Mouse (Mus musculus): Measurements from ENCODE around the gene Trip10. TPM values are rescaled to one million over a fixed set of nuclear protein-coding genes. Genes with fewer than 3 reads are reported as not detected.
"Not testable (repeated sequence)": the region's sequence is repeated elsewhere in the genome, so short reads cannot be mapped to it uniquely, and the experiment has no call there.

The Trip10 gene
- polyA plus RNA-seq, 1 experiment: 39.2 TPM

- Histone ChIP-seq H3K36me3 (ENCODE audit: control insufficient read depth, insufficient read depth) (no peaks in the 10 kb centered on the region), H3K79me2 (ENCODE audit: control insufficient read depth, insufficient read depth) (no peaks in the 10 kb centered on the region)
- TF ChIP-seq E2F4 (IDR thresholded peaks at IDR 0.05; ENCODE audit: insufficient read depth) (no peak), POLR2A (IDR thresholded peaks at IDR 0.05; ENCODE audit: insufficient read length, low read depth) (no peak), TCF3 (IDR thresholded peaks at IDR 0.05; ENCODE audit: insufficient read length, low read depth) (no peak), POLR2AphosphoS2 (IDR thresholded peaks at IDR 0.05; ENCODE audit: insufficient read length, low read depth) (no peak), TCF12 (IDR thresholded peaks at IDR 0.05; ENCODE audit: insufficient read depth, poor library complexity, severe bottlenecking) (no peak), REST (IDR thresholded peaks at IDR 0.05; ENCODE audit: insufficient read depth, insufficient read length) (no peak), USF1 (IDR thresholded peaks at IDR 0.05; ENCODE audit: low read depth) (no peak), SRF (IDR thresholded peaks at IDR 0.05; ENCODE audit: control insufficient read depth, insufficient read length, low read depth) (no peak)
Observed at GRCm38 (mm10) chr17:57274686-57275085, 25.4 kb downstream of the Trip10 start.

GRCm38 (mm10) chr17:57275111-57275996, 26.1 kb downstream of the Trip10 start:
- Histone ChIP-seq H3K79me2 (ENCODE audit: control insufficient read depth, insufficient read depth) (no peaks in the 10 kb centered on the region), H3ac (ENCODE audit: control insufficient read depth, insufficient read length) (peak overlapping the region; percentile 16), H3K4me2 (ENCODE audit: low read depth) (peak overlapping the region; percentile 83), H3K4me3 (peak overlapping the region; percentile 54), H3K36me3 (ENCODE audit: control insufficient read depth, insufficient read depth) (no peaks in the 10 kb centered on the region), H3K27me3 (ENCODE audit: control insufficient read depth, insufficient read depth, insufficient read length) (peaks cover 24% of the 10 kb centered on the region)
- TF ChIP-seq TCF12 (IDR thresholded peaks at IDR 0.05; ENCODE audit: insufficient read depth, poor library complexity, severe bottlenecking): no peak
- TF ChIP-seq MAX (IDR thresholded peaks at IDR 0.05; ENCODE audit: low read depth): no peak
- peak; percentile 56 for TF ChIP-seq POLR2A (IDR thresholded peaks at IDR 0.05; ENCODE audit: insufficient read length, low read depth)
- no peak for TF ChIP-seq SRF (IDR thresholded peaks at IDR 0.05; ENCODE audit: control insufficient read depth, insufficient read length, low read depth)
- no peak for TF ChIP-seq CEBPB (IDR thresholded peaks at IDR 0.05; ENCODE audit: insufficient read depth, poor library complexity, severe bottlenecking)
- TF ChIP-seq POLR2AphosphoS2 (IDR thresholded peaks at IDR 0.05; ENCODE audit: insufficient read length, low read depth): peak; percentile 39
- TF ChIP-seq MYOD1 (IDR thresholded peaks at IDR 0.05; ENCODE audit: control insufficient read depth in 1 of 3, insufficient read length in 2 of 3, low read depth in 2 of 3): no peak
- TF ChIP-seq MYOG (IDR thresholded peaks at IDR 0.05; ENCODE audit: control insufficient read depth in 1 of 3, insufficient read depth in 1 of 3, insufficient read length in 2 of 3, low read depth in 2 of 3): no peak
- no peak for TF ChIP-seq REST (IDR thresholded peaks at IDR 0.05; ENCODE audit: insufficient read depth, insufficient read length)
- no peak for TF ChIP-seq USF1 (IDR thresholded peaks at IDR 0.05; ENCODE audit: low read depth)
- TF ChIP-seq TCF3 (IDR thresholded peaks at IDR 0.05; ENCODE audit: insufficient read length, low read depth): no peak
- TF ChIP-seq E2F4 (IDR thresholded peaks at IDR 0.05; ENCODE audit: insufficient read depth): no peak

More at GRCm38 (mm10) chr17:57274686-57275085, 25.4 kb downstream of the Trip10 start:
- Histone ChIP-seq H3ac (ENCODE audit: control insufficient read depth, insufficient read length) (peak overlapping the region; percentile 16), H3K4me2 (ENCODE audit: low read depth) (peak overlapping the region; percentile 83), H3K27me3 (ENCODE audit: control insufficient read depth, insufficient read depth, insufficient read length) (peaks cover 17% of the 10 kb centered on the region), H3K4me3 (peak overlapping the region; percentile 54)

DNA sequence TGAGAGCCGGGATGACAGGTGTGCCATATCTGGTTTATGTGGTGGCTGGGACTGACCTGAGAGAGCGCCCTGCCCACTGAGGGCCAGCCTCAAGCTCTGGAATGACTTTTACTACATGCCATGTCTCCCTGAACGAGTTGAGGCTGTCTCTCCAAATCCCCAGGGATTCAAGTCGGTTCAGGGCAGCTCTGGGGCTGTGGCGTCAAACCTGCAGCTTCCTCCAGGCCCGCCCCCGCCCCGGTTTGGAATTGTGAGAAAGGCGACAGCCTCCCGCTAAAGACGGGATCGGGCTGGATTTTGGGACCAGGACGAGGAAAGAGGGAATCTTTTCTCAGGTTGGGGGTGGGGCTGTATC, 26.7 kb downstream of the Trip10 start:
- H3K4me3 ChIP-seq: peak overlapping the region; percentile 54
- H3ac ChIP-seq (ENCODE audit: control insufficient read depth, insufficient read length): no peak overlapping the region
- peaks cover 27% of the 10 kb centered on the region for H3K27me3 ChIP-seq (ENCODE audit: control insufficient read depth, insufficient read depth, insufficient read length)
- no peaks in the 10 kb centered on the region for H3K36me3 ChIP-seq (ENCODE audit: control insufficient read depth, insufficient read depth)
- H3K79me2 ChIP-seq (ENCODE audit: control insufficient read depth, insufficient read depth): no peaks in the 10 kb centered on the region
- no peak for TF ChIP-seq E2F4 (IDR thresholded peaks at IDR 0.05; ENCODE audit: insufficient read depth)
- no peak for TF ChIP-seq MYOD1 (IDR thresholded peaks at IDR 0.05; ENCODE audit: control insufficient read depth in 1 of 3, insufficient read length in 2 of 3, low read depth in 2 of 3)
- no peak for TF ChIP-seq MYOG (IDR thresholded peaks at IDR 0.05; ENCODE audit: control insufficient read depth in 1 of 3, insufficient read depth in 1 of 3, insufficient read length in 2 of 3, low read depth in 2 of 3)
- TF ChIP-seq TCF3 (IDR thresholded peaks at IDR 0.05; ENCODE audit: insufficient read length, low read depth): no peak
- TF ChIP-seq USF1 (IDR thresholded peaks at IDR 0.05; ENCODE audit: low read depth): no peak
- TF ChIP-seq REST (IDR thresholded peaks at IDR 0.05; ENCODE audit: insufficient read depth, insufficient read length): no peak
- TF ChIP-seq POLR2AphosphoS2 (IDR thresholded peaks at IDR 0.05; ENCODE audit: insufficient read length, low read depth): no peak
- TF ChIP-seq MAX (IDR thresholded peaks at IDR 0.05; ENCODE audit: low read depth): no peak
- peak overlapping the region; percentile 83 for H3K4me2 ChIP-seq (ENCODE audit: low read depth)

- Histone ChIP-seq H3K4me2 (ENCODE audit: low read depth) (peak overlapping the region; percentile 83), H3ac (ENCODE audit: control insufficient read depth, insufficient read length) (no peak overlapping the region), H3K36me3 (ENCODE audit: control insufficient read depth, insufficient read depth) (no peaks in the 10 kb centered on the region), H3K27me3 (ENCODE audit: control insufficient read depth, insufficient read depth, insufficient read length) (peaks cover 27% of the 10 kb centered on the region), H3K4me3 (peak overlapping the region; percentile 54), H3K79me2 (ENCODE audit: control insufficient read depth, insufficient read depth) (no peaks in the 10 kb centered on the region)
- TF ChIP-seq CEBPB (IDR thresholded peaks at IDR 0.05; ENCODE audit: insufficient read depth, poor library complexity, severe bottlenecking) (no peak), USF1 (IDR thresholded peaks at IDR 0.05; ENCODE audit: low read depth) (no peak)
Observed at GRCm38 (mm10) chr17:57276634-57277121, 27.4 kb downstream of the Trip10 start.

GRCm38 (mm10) chr17:57277598-57278261, 28.5 kb downstream of the Trip10 start:
- peaks cover 30% of the 10 kb centered on the region for H3K27me3 ChIP-seq (ENCODE audit: control insufficient read depth, insufficient read depth, insufficient read length)
- H3K79me2 ChIP-seq (ENCODE audit: control insufficient read depth, insufficient read depth); H3K4me2 ChIP-seq (ENCODE audit: low read depth); H3K36me3 ChIP-seq (ENCODE audit: control insufficient read depth, insufficient read depth); H3ac ChIP-seq (ENCODE audit: control insufficient read depth, insufficient read length): not testable (repeated sequence)
- peak overlapping the region; percentile 54 for H3K4me3 ChIP-seq
